Mouse (Mus musculus) MEL (cell line): ENCODE results near the gene Thsd7b. TPM values are rescaled to one million over a fixed set of nuclear protein-coding genes. Genes with fewer than 3 reads are reported as not detected.
A peak's percentile ranks its signal among the peaks of the same experiment; 100 is the strongest.

Experiments
- DNase-seq: peaks from one replicate; pipeline ENCODE4 v3.0.0; 2011; ENCODE audit warnings: low read depth, low spot score
- H3K27ac ChIP-seq: 2 replicates; pipeline ENCODE4 v1.5.1; 2012; ENCODE audit warnings: low read depth, mild to moderate bottlenecking, control low read depth, low read length, moderate library complexity; ENCODE audit not compliant: control insufficient read depth
- H3K27me3 ChIP-seq, 2 experiments: fragments of 150-350 bp in 1 of 2; sonication (generic) in 1 of 2; 2 replicates each; pipeline ENCODE4 v1.6.1; 2012; ENCODE audit warnings: low read length in 2 of 2, mild to moderate bottlenecking in 2 of 2, improper control_type of control experiment in 1 of 2, moderate library complexity in 1 of 2; ENCODE audit not compliant: insufficient read depth in 2 of 2, control insufficient read depth in 1 of 2
- H3K36me3 ChIP-seq, 2 experiments: 2 replicates each; pipeline ENCODE4 v1.6.1; 2012 to 2014; ENCODE audit warnings: low read length in 2 of 2, improper control_type of control experiment in 1 of 2, inconsistent platforms in 1 of 2, mild to moderate bottlenecking in 1 of 2; ENCODE audit not compliant: insufficient read depth in 2 of 2, control insufficient read depth in 1 of 2
- H3K4me1 ChIP-seq, 2 experiments: fragments of 150-350 bp in 1 of 2; sonication (generic) in 1 of 2; 2 replicates each; pipeline ENCODE4 v1.6.1; 2012; ENCODE audit warnings: low read length in 2 of 2, improper control_type of control experiment in 1 of 2, mild to moderate bottlenecking in 1 of 2; ENCODE audit not compliant: insufficient read depth in 2 of 2, control insufficient read depth in 1 of 2
- H3K4me3 ChIP-seq, 2 experiments: fragments of 150-350 bp in 1 of 2; sonication (generic) in 1 of 2; 2 replicates each; pipeline ENCODE4 v1.5.1; 2012; ENCODE audit warnings: low read depth in 2 of 2, low read length in 2 of 2, mild to moderate bottlenecking in 2 of 2, moderate library complexity in 2 of 2, control low read depth in 1 of 2, improper control_type of control experiment in 1 of 2; ENCODE audit not compliant: control insufficient read depth in 1 of 2, insufficient read depth in 1 of 2
- H3K79me2 ChIP-seq: 2 replicates; pipeline ENCODE4 v1.6.1; 2012; ENCODE audit warnings: mild to moderate bottlenecking, low read length, moderate library complexity; ENCODE audit not compliant: control insufficient read depth, poor library complexity, insufficient read depth
- H3K9ac ChIP-seq: 2 replicates; pipeline ENCODE4 v1.6.1; 2012; ENCODE audit warnings: low read depth, mild to moderate bottlenecking, control low read depth, low read length, moderate library complexity; ENCODE audit not compliant: control insufficient read depth, poor library complexity, severe bottlenecking
- H3K9me3 ChIP-seq: fragments of 150-350 bp; sonication (generic); replicated peaks from 2 replicates; pipeline ENCODE4 v1.6.1; 2012; ENCODE audit warnings: mild to moderate bottlenecking, low read length, improper control_type of control experiment, moderate library complexity; ENCODE audit not compliant: insufficient read depth
- BHLHE40 ChIP-seq: IDR thresholded peaks from 2 replicates; pipeline ENCODE4 v1.6.1; 2012; ENCODE audit warnings: low read depth, mild to moderate bottlenecking, inconsistent platforms, low read length, improper control_type of control experiment, borderline replicate concordance
- CHD2 ChIP-seq: IDR thresholded peaks from 2 replicates; pipeline ENCODE4 v1.6.1; 2011; ENCODE audit warnings: low read length, improper control_type of control experiment
- MAFK ChIP-seq: IDR thresholded peaks from 2 replicates; pipeline ENCODE4 v1.6.1; 2011; ENCODE audit warnings: low read depth, mild to moderate bottlenecking, low read length, improper control_type of control experiment, borderline replicate concordance
- NELFE ChIP-seq: IDR thresholded peaks from 2 replicates; pipeline ENCODE4 v1.6.1; 2011; ENCODE audit warnings: low read depth, low read length, improper control_type of control experiment
- NRF1 ChIP-seq: IDR thresholded peaks from 2 replicates; pipeline ENCODE4 v1.6.1; 2014; ENCODE audit warnings: low read depth, mild to moderate bottlenecking, inconsistent platforms, low read length, improper control_type of control experiment, moderate library complexity; ENCODE audit not compliant: poor library complexity, insufficient read depth, severe bottlenecking
- POLR2AphosphoS2 ChIP-seq: IDR thresholded peaks from 2 replicates; pipeline ENCODE4 v1.6.1; 2011; ENCODE audit warnings: low read length, improper control_type of control experiment
- RAD21 ChIP-seq: IDR thresholded peaks from 2 replicates; pipeline ENCODE4 v1.6.1; 2011; ENCODE audit warnings: mild to moderate bottlenecking, low read depth, low read length, improper control_type of control experiment
- RCOR1 ChIP-seq: IDR thresholded peaks from 2 replicates; pipeline ENCODE4 v1.6.1; 2012; ENCODE audit warnings: low read depth, mild to moderate bottlenecking, inconsistent platforms, low read length, improper control_type of control experiment
- SIN3A ChIP-seq: IDR thresholded peaks from 2 replicates; pipeline ENCODE4 v1.6.1; 2012; ENCODE audit warnings: low read length, improper control_type of control experiment, inconsistent platforms
- UBTF ChIP-seq: IDR thresholded peaks from 2 replicates; pipeline ENCODE4 v1.6.1; 2012; ENCODE audit warnings: low read depth, mild to moderate bottlenecking, inconsistent platforms, low read length, improper control_type of control experiment, moderate library complexity, borderline replicate concordance; ENCODE audit not compliant: insufficient read depth
- ZMIZ1 ChIP-seq: IDR thresholded peaks from 2 replicates; pipeline ENCODE4 v1.6.1; 2012; ENCODE audit warnings: low read depth, mild to moderate bottlenecking, inconsistent platforms, low read length, improper control_type of control experiment, moderate library complexity
- polyA plus RNA-seq, 2 experiments: library from polyadenylated mRNA; stranded (reverse) in 1 of 2; unstranded in 1 of 2; fragments of >175 nt in 1 of 2; fragments of >200 nt in 1 of 2; gene quantifications; 2 replicates each; pipeline versions ENCODE4 v1.2.1 to v1.2.4; 2012; ENCODE audit warnings: low replicate concordance in 2 of 2, low read depth in 1 of 2; ENCODE audit not compliant: insufficient read length in 2 of 2, insufficient read depth in 1 of 2, missing spikeins in 1 of 2
- total RNA-seq: library from RNA; depleted of rRNA; stranded (reverse); fragments of 300-350 nt; gene quantifications from 2 replicates; pipeline ENCODE4 v1.2.3, GENCODE M21; 2012

Thsd7b gene
- total and polyA plus RNA-seq, 3 experiments: not detected

GRCm38 (mm10) chr1:130085207-130085606 is 812.1 kb downstream of the Thsd7b start:
- no peak for DNase-seq
- H3K79me2 ChIP-seq: no peaks in the 10 kb centered on the region
- H3K9me3 ChIP-seq: no peaks in the 10 kb centered on the region
- H3K4me1 ChIP-seq: no peaks in the 10 kb centered on the region
- no peaks in the 10 kb centered on the region for H3K27me3 ChIP-seq
- no peak for TF ChIP-seq CHD2
- TF ChIP-seq MAFK: peak; percentile 80
- H3K36me3 ChIP-seq: no peaks in the 10 kb centered on the region
- H3K9ac ChIP-seq: no peak overlapping the region
- H3K27ac ChIP-seq: no peak overlapping the region
- no peak overlapping the region for H3K4me3 ChIP-seq

GRCm38 (mm10) chr1:130085910-130086309 is 812.8 kb downstream of the Thsd7b start:
- no peaks in the 10 kb centered on the region for H3K79me2 ChIP-seq
- H3K36me3 ChIP-seq: no peaks in the 10 kb centered on the region
- no peaks in the 10 kb centered on the region for H3K9me3 ChIP-seq
- H3K4me1 ChIP-seq: no peaks in the 10 kb centered on the region
- no peak for TF ChIP-seq CHD2
- no peak for TF ChIP-seq RAD21
- TF ChIP-seq BHLHE40: no peak
- TF ChIP-seq ZMIZ1: no peak
- TF ChIP-seq POLR2AphosphoS2: no peak
- no peak for TF ChIP-seq UBTF
- no peak for TF ChIP-seq RCOR1
- H3K27ac ChIP-seq: no peak overlapping the region
- no peak for DNase-seq
- no peak overlapping the region for H3K4me3 ChIP-seq
- no peak overlapping the region for H3K9ac ChIP-seq
- H3K27me3 ChIP-seq: no peaks in the 10 kb centered on the region

GRCm38 (mm10) chr1:130099227-130099626 is 826.1 kb downstream of the Thsd7b start:
- Histone ChIP-seq H3K27me3 (no peaks in the 10 kb centered on the region; a peak in 2 of 4 replicates), H3K27ac (no peak overlapping the region), H3K79me2 (no peaks in the 10 kb centered on the region), H3K9me3 (no peaks in the 10 kb centered on the region), H3K4me3 (no peak overlapping the region), H3K36me3 (no peaks in the 10 kb centered on the region), H3K4me1 (no peaks in the 10 kb centered on the region), H3K9ac (no peak overlapping the region)
- DNase-seq: no peak
- TF ChIP-seq SIN3A (no peak), NELFE (no peak), POLR2AphosphoS2 (no peak), NRF1 (no peak)
